Mouse (Mus musculus) kidney, embryonic 14.5 days (tissue): Measurements from ENCODE around the gene Cct7. TPM values are rescaled to one million over a fixed set of nuclear protein-coding genes. Genes with fewer than 3 reads are reported as not detected.

Experiments
- ATAC-seq: fragments of 200-750 bp; cut with Nextera tagmentation; 2 replicates; pipeline ENCODE4 v1.8.0; 2017; ENCODE audit warnings: moderate number of reproducible peaks, mild to moderate bottlenecking, moderate TSS enrichment, moderate library complexity; ENCODE audit not compliant: low FRiP score, low TSS enrichment
- H3K27ac ChIP-seq: fragments of 300-500 bp; sonication (generic); 2 replicates; pipeline ENCODE4 v1.5.1; 2014; ENCODE audit warnings: low read depth, mild to moderate bottlenecking, low read length, moderate library complexity, mixed read lengths
- H3K27me3 ChIP-seq: fragments of 300-500 bp; sonication (generic); 2 replicates; pipeline ENCODE4 v1.6.1; 2014; ENCODE audit warnings: mild to moderate bottlenecking, low read length; ENCODE audit not compliant: control insufficient read depth, insufficient read depth
- H3K36me3 ChIP-seq: fragments of 300-500 bp; sonication (generic); 2 replicates; pipeline ENCODE4 v1.6.1; 2014; ENCODE audit warnings: low read length, mixed read lengths; ENCODE audit not compliant: control insufficient read depth, insufficient read depth
- H3K4me1 ChIP-seq: fragments of 300-500 bp; sonication (generic); 2 replicates; pipeline ENCODE4 v1.6.1; 2014; ENCODE audit warnings: low read length, mixed read lengths; ENCODE audit not compliant: control insufficient read depth, insufficient read depth
- H3K4me2 ChIP-seq: fragments of 300-500 bp; sonication (generic); replicated peaks from 2 replicates; pipeline ENCODE4 v1.6.1; 2014; ENCODE audit warnings: low read depth, mild to moderate bottlenecking, low read length
- H3K4me3 ChIP-seq: fragments of 300-500 bp; sonication (generic); 2 replicates; pipeline ENCODE4 v1.5.1; 2014; ENCODE audit warnings: mild to moderate bottlenecking, low read length
- H3K9ac ChIP-seq: fragments of 300-500 bp; sonication (generic); 2 replicates; pipeline ENCODE4 v1.6.1; 2014; ENCODE audit warnings: low read depth, mild to moderate bottlenecking, low read length, moderate library complexity
- H3K9me3 ChIP-seq: fragments of 300-500 bp; sonication (generic); 2 replicates; pipeline ENCODE4 v1.6.1; 2016; ENCODE audit warnings: low read length; ENCODE audit not compliant: control insufficient read depth
- WGBS: fragments of 180-500 bp; shearing (Covaris S2); extraction: QIAGEN DNeasy Blood & Tissue Kit; methylation state at CpG from one replicate; pipeline ENCODE4 v1.1.7; 2014; 5-methylcytosine and 5-hydroxymethylcytosine counted together
- polyA plus RNA-seq: library from polyadenylated mRNA; unstranded; fragments of >200 nt; fragmentation: Nextera tagmentation; extraction: Ambion mirVana; gene quantifications from 2 replicates; pipeline ENCODE4 v1.2.1, GENCODE M21; 2014

Cct7 gene
- 545 and 576 TPM in 2 replicates for polyA plus RNA-seq

- Histone ChIP-seq H3K27me3 (no peaks in the 10 kb centered on the region), H3K9me3 (no peaks in the 10 kb centered on the region), H3K4me2 (peak within 1 kb of the TSS; percentile 90), H3K4me1 (peaks cover 14% of the 10 kb centered on the region), H3K9ac (peak within 1 kb of the TSS; percentile 82), H3K4me3 (peak within 1 kb of the TSS; percentile 63), H3K36me3 (peaks cover 14% of the 10 kb centered on the region), H3K27ac (peak within 1 kb of the TSS; percentile 93)
- WGBS = 2% methylated on average over 81 of the region's 96 CpGs
- ATAC-seq = peak; percentile 95
Observed at GRCm38 (mm10) chr6:85450697-85451663, at the start of gene Cct7. Gene Cct7 (plus strand): TSS chr6:85451514.

- H3K36me3 ChIP-seq = no peaks in the 10 kb centered on the region
- WGBS = 34% methylated on average over 2 of the region's 2 CpGs
- H3K27ac ChIP-seq = no peak overlapping the region
- H3K4me2 ChIP-seq = no peak overlapping the region
- H3K4me1 ChIP-seq = no peaks in the 10 kb centered on the region
- H3K9me3 ChIP-seq = no peaks in the 10 kb centered on the region
- no peak overlapping the region for H3K9ac ChIP-seq
- no peak for ATAC-seq
- H3K27me3 ChIP-seq = peaks cover 4% of the 10 kb centered on the region
- no peak overlapping the region for H3K4me3 ChIP-seq
Observed at GRCm38 (mm10) chr6:85402613-85403012, 48.7 kb upstream of the Cct7 start.

- no peaks in the 10 kb centered on the region for H3K9me3 ChIP-seq
- H3K9ac ChIP-seq = no peak overlapping the region
- ATAC-seq = no peak
- H3K4me3 ChIP-seq = no peak overlapping the region
- no peaks in the 10 kb centered on the region for H3K36me3 ChIP-seq
- peaks cover 8% of the 10 kb centered on the region for H3K27me3 ChIP-seq
- 77% methylated on average over 10 of the region's 10 CpGs for WGBS
- H3K27ac ChIP-seq = no peak overlapping the region
- H3K4me2 ChIP-seq = no peak overlapping the region
- H3K4me1 ChIP-seq = no peaks in the 10 kb centered on the region
Observed at GRCm38 (mm10) chr6:85403039-85403438, 48.3 kb upstream of the Cct7 start.

GRCm38 (mm10) chr6:85409003-85409402 is 42.3 kb upstream of the Cct7 start:
- Histone ChIP-seq H3K27me3 (peaks cover 35% of the 10 kb centered on the region), H3K4me2 (peak overlapping the region; percentile 24), H3K36me3 (no peaks in the 10 kb centered on the region), H3K9ac (peak overlapping the region; percentile 23; the same call in 1 of the 2 replicates), H3K4me1 (no peaks in the 10 kb centered on the region), H3K27ac (no peak overlapping the region), H3K9me3 (no peaks in the 10 kb centered on the region), H3K4me3 (peak overlapping the region; percentile 24)
- under 1% methylated on average over 31 of the region's 31 CpGs for WGBS
- ATAC-seq = no peak

GRCm38 (mm10) chr6:85410771-85411273 is 40.5 kb upstream of the Cct7 start:
- WGBS = 10% methylated on average over 13 of the region's 13 CpGs
- H3K9me3 ChIP-seq = no peaks in the 10 kb centered on the region
- H3K4me2 ChIP-seq = no peak overlapping the region; the same call in 1 of the 2 replicates
- peak; percentile 78 for ATAC-seq
- H3K4me3 ChIP-seq = no peak overlapping the region
- H3K27ac ChIP-seq = no peak overlapping the region
- H3K36me3 ChIP-seq = no peaks in the 10 kb centered on the region
- no peak overlapping the region for H3K9ac ChIP-seq
- H3K27me3 ChIP-seq = peaks cover 35% of the 10 kb centered on the region
- H3K4me1 ChIP-seq = no peaks in the 10 kb centered on the region

GRCm38 (mm10) chr6:85415829-85416228 is 35.5 kb upstream of the Cct7 start:
- WGBS = 48% methylated on average over 3 of the region's 3 CpGs
- H3K4me2 ChIP-seq = no peak overlapping the region
- no peak for ATAC-seq
- H3K4me1 ChIP-seq = no peaks in the 10 kb centered on the region
- H3K9ac ChIP-seq = no peak overlapping the region
- H3K36me3 ChIP-seq = no peaks in the 10 kb centered on the region
- no peaks in the 10 kb centered on the region for H3K9me3 ChIP-seq
- no peak overlapping the region for H3K4me3 ChIP-seq
- H3K27me3 ChIP-seq = no peaks in the 10 kb centered on the region
- no peak overlapping the region for H3K27ac ChIP-seq

- 85% methylated on average over 2 of the region's 2 CpGs for WGBS
- ATAC-seq = no peak
- Histone ChIP-seq H3K27me3 (peaks cover 11% of the 10 kb centered on the region), H3K4me3 (no peak overlapping the region), H3K36me3 (no peaks in the 10 kb centered on the region), H3K4me2 (no peak overlapping the region), H3K9me3 (no peaks in the 10 kb centered on the region), H3K27ac (no peak overlapping the region), H3K4me1 (no peaks in the 10 kb centered on the region), H3K9ac (no peak overlapping the region)
Observed at GRCm38 (mm10) chr6:85419150-85419549, 32.2 kb upstream of the Cct7 start.

- no peaks in the 10 kb centered on the region for H3K9me3 ChIP-seq
- 0 out of 2 replicates have a peak within 1 kb of the TSS, but pooled peaks have one; percentile 10 for H3K4me3 ChIP-seq
- no peaks in the 10 kb centered on the region for H3K36me3 ChIP-seq
- no peaks in the 10 kb centered on the region for H3K4me1 ChIP-seq
- peaks cover 15% of the 10 kb centered on the region for H3K27me3 ChIP-seq
- peak; percentile 28; the same call in 1 of the 2 replicates for ATAC-seq
- H3K27ac ChIP-seq = no peak within 1 kb of the TSS
- H3K9ac ChIP-seq = peak within 1 kb of the TSS; percentile 28; the same call in 1 of the 2 replicates
- WGBS = 9% methylated on average over 28 of the region's 28 CpGs
- peak within 1 kb of the TSS; percentile 30 for H3K4me2 ChIP-seq
Observed at GRCm38 (mm10) chr6:85423836-85424379, 27.4 kb upstream of the Cct7 start, which contains the start of gene Noto. Gene Noto (plus strand): TSS chr6:85423886.
